Mouse (Mus musculus): ENCODE measurements around the gene Snx15. TPM values are rescaled to one million over a fixed set of nuclear protein-coding genes. Genes with fewer than 3 reads are reported as not detected.
"Not testable (repeated sequence)": the region's sequence is repeated elsewhere in the genome, so short reads cannot be mapped to it uniquely, and the experiment has no call there.

Gene Snx15
- polyA plus RNA-seq, 1 experiment from 2014 or later: 30.6 TPM

DNA sequence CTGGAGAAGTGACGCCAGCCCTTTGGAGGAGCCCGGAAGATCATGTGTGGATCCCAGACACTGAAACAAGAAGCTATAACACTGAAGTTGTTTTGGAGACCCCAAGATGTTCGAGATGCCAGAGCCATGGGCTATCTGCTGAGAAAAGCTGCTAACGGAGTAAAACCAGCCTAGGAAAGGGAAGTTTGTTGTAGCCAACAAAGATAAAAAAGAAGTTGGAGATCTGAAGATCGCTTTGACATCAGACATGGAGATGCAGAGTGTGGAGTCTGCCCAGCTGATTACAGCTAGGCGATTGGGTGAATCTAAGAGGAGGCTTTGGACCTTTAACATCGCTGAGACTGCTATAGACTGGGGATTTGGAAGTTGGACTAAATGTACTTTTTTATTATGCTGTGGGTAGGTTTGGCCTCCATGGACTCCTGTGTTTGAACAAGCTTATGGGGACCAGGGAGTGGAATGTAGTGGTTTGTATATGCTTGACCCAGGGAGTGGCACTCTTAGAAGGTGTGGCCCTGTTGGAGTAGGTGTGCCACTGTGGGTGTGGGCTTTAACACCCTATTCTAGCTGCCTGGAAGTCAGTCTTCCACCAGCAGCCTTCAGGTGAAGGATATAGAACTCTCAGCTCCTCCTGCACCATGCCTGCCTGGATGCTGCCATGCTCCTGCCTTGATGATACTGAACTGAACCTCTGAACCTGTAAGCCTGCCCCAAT is 2.5 kb upstream of the Snx15 start:
- 73% methylated on average over 7 of the region's 7 CpGs for WGBS
- not testable (repeated sequence) for ATAC-seq (ENCODE audit: insufficient number of reproducible peaks, insufficient read depth, low FRiP score, low read depth)

DNA sequence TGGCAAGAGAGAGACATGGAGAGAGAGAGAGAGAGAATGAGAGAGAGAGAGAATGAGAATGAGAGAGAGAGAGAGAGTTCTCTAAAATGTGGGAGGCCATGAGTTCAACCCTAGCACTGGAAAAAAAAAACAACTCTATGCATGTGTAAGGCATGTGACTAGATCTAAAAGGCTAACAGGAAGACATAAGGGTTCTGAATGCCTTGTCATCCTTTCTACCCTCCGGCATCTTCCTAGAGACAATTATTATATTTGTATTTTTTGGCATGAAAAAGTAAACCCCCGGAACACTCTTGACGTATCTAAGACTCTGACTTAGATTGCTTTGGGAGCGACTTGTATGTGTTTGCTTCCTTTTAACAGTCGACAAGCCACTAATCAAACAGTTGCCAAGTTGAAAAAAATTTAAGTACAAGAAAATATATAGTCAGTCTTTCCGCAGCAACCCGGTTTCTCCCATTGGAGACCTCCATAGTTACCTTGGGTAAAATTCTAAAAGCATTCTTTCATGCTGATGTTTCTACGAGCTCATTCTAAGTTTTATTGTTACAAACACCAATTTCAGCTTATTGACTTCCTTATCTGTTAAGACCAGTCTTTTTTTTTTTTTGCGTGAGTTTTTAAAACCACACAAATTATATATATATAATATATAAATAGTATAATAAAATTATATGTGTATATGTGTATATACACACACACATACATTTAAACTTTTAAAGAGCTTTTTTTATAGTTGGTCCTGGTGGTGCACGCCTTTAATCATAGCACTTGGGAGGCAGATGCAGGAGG is 1.1 kb downstream of the Snx15 start:
- WGBS: 71% methylated on average over 10 of the region's 10 CpGs

More for the DNA sequence above, 2.5 kb upstream of the Snx15 start:
- H3K27ac ChIP-seq (ENCODE audit: low read length); H3K9me3 ChIP-seq (ENCODE audit: control insufficient read depth, low read depth, low read length); H3K9ac ChIP-seq (replicated peaks; ENCODE audit: low read depth, low read length); H3K4me2 ChIP-seq (replicated peaks; ENCODE audit: low read depth, low read length); H3K4me3 ChIP-seq (ENCODE audit: low read depth, low read length); H3K27me3 ChIP-seq (ENCODE audit: control insufficient read depth, insufficient read depth, low read length); H3K36me3 ChIP-seq (ENCODE audit: control insufficient read depth, insufficient read depth, low read length); H3K4me1 ChIP-seq (ENCODE audit: control insufficient read depth, insufficient read depth, low read length): not testable (repeated sequence)

GRCm38 (mm10) chr19:6126289-6126688 is 1.8 kb downstream of the Snx15 start:
- no peak overlapping the region for H3K4me3 ChIP-seq (ENCODE audit: low read depth, low read length)
- 33% methylated on average over 4 of the region's 4 CpGs for WGBS
- H3K9me3 ChIP-seq (ENCODE audit: control insufficient read depth, low read depth, low read length): no peaks in the 10 kb centered on the region
- H3K9ac ChIP-seq (replicated peaks; ENCODE audit: low read depth, low read length): no peak overlapping the region
- no peaks in the 10 kb centered on the region; the same call in 1 of the 2 replicates for H3K36me3 ChIP-seq (ENCODE audit: control insufficient read depth, insufficient read depth, low read length)
- 0 out of 2 replicates have a peak, but pooled peaks cover 6% of the 10 kb centered on the region for H3K4me1 ChIP-seq (ENCODE audit: control insufficient read depth, insufficient read depth, low read length)
- no peak overlapping the region for H3K4me2 ChIP-seq (replicated peaks; ENCODE audit: low read depth, low read length)
- H3K27me3 ChIP-seq (ENCODE audit: control insufficient read depth, insufficient read depth, low read length): no peaks in the 10 kb centered on the region
- H3K27ac ChIP-seq (ENCODE audit: low read length): no peak overlapping the region
- no peak for ATAC-seq (ENCODE audit: insufficient number of reproducible peaks, insufficient read depth, low FRiP score, low read depth)

More for the DNA sequence above, 1.1 kb downstream of the Snx15 start:
- H3K36me3 ChIP-seq (ENCODE audit: control insufficient read depth, insufficient read depth, low read length): no peaks in the 10 kb centered on the region
- H3K4me1 ChIP-seq (ENCODE audit: control insufficient read depth, insufficient read depth, low read length): 0 out of 2 replicates have a peak, but pooled peaks cover 6% of the 10 kb centered on the region
- no peaks in the 10 kb centered on the region for H3K9me3 ChIP-seq (ENCODE audit: control insufficient read depth, low read depth, low read length)
- H3K4me3 ChIP-seq (ENCODE audit: low read depth, low read length): peak overlapping the region; percentile 30
- H3K9ac ChIP-seq (replicated peaks; ENCODE audit: low read depth, low read length): no peak overlapping the region
- peak overlapping the region; percentile 47 for H3K4me2 ChIP-seq (replicated peaks; ENCODE audit: low read depth, low read length)
- H3K27me3 ChIP-seq (ENCODE audit: control insufficient read depth, insufficient read depth, low read length): no peaks in the 10 kb centered on the region
- ATAC-seq (ENCODE audit: insufficient number of reproducible peaks, insufficient read depth, low FRiP score, low read depth): no peak
- H3K27ac ChIP-seq (ENCODE audit: low read length): peak overlapping the region; percentile 29; the same call in 1 of the 2 replicates

GRCm38 (mm10) chr19:6124898-6125297 is 3.2 kb downstream of the Snx15 start:
- 77% methylated on average over 2 of the region's 2 CpGs for WGBS
- no peak overlapping the region for H3K9ac ChIP-seq (replicated peaks; ENCODE audit: low read depth, low read length)
- no peaks in the 10 kb centered on the region; the same call in 1 of the 2 replicates for H3K36me3 ChIP-seq (ENCODE audit: control insufficient read depth, insufficient read depth, low read length)
- no peak overlapping the region for H3K4me2 ChIP-seq (replicated peaks; ENCODE audit: low read depth, low read length)
- 0 out of 2 replicates have a peak, but pooled peaks cover 6% of the 10 kb centered on the region for H3K4me1 ChIP-seq (ENCODE audit: control insufficient read depth, insufficient read depth, low read length)
- H3K27me3 ChIP-seq (ENCODE audit: control insufficient read depth, insufficient read depth, low read length): no peaks in the 10 kb centered on the region
- H3K4me3 ChIP-seq (ENCODE audit: low read depth, low read length): no peak overlapping the region
- H3K27ac ChIP-seq (ENCODE audit: low read length): no peak overlapping the region
- no peak for ATAC-seq (ENCODE audit: insufficient number of reproducible peaks, insufficient read depth, low FRiP score, low read depth)
- no peaks in the 10 kb centered on the region for H3K9me3 ChIP-seq (ENCODE audit: control insufficient read depth, low read depth, low read length)

GRCm38 (mm10) chr19:6123330-6123729 is 4.8 kb downstream of the Snx15 start:
- no peak overlapping the region for H3K9ac ChIP-seq (replicated peaks; ENCODE audit: low read depth, low read length)
- H3K4me2 ChIP-seq (replicated peaks; ENCODE audit: low read depth, low read length): no peak overlapping the region
- H3K4me1 ChIP-seq (ENCODE audit: control insufficient read depth, insufficient read depth, low read length): peaks cover 8% of the 10 kb centered on the region; the same call in 1 of the 2 replicates
- H3K27ac ChIP-seq (ENCODE audit: low read length): no peak overlapping the region
- no peaks in the 10 kb centered on the region for H3K27me3 ChIP-seq (ENCODE audit: control insufficient read depth, insufficient read depth, low read length)
- no peak for ATAC-seq (ENCODE audit: insufficient number of reproducible peaks, insufficient read depth, low FRiP score, low read depth)
- H3K4me3 ChIP-seq (ENCODE audit: low read depth, low read length): no peak overlapping the region
- H3K9me3 ChIP-seq (ENCODE audit: control insufficient read depth, low read depth, low read length): no peaks in the 10 kb centered on the region
- no peaks in the 10 kb centered on the region; the same call in 1 of the 2 replicates for H3K36me3 ChIP-seq (ENCODE audit: control insufficient read depth, insufficient read depth, low read length)
- 54% methylated on average over 8 of the region's 8 CpGs for WGBS

GRCm38 (mm10) chr19:6121761-6122160 is 6.3 kb downstream of the Snx15 start:
- Histone ChIP-seq H3K4me3 (ENCODE audit: low read depth, low read length) (no peak overlapping the region), H3K27me3 (ENCODE audit: control insufficient read depth, insufficient read depth, low read length) (no peaks in the 10 kb centered on the region), H3K4me2 (replicated peaks; ENCODE audit: low read depth, low read length) (no peak overlapping the region), H3K4me1 (ENCODE audit: control insufficient read depth, insufficient read depth, low read length) (peaks cover 11% of the 10 kb centered on the region; the same call in 1 of the 2 replicates), H3K36me3 (ENCODE audit: control insufficient read depth, insufficient read depth, low read length) (no peaks in the 10 kb centered on the region; the same call in 1 of the 2 replicates), H3K9ac (replicated peaks; ENCODE audit: low read depth, low read length) (no peak overlapping the region; the same call in 1 of the 2 replicates), H3K27ac (ENCODE audit: low read length) (no peak overlapping the region), H3K9me3 (ENCODE audit: control insufficient read depth, low read depth, low read length) (no peaks in the 10 kb centered on the region)
- 28% methylated on average over 19 of the region's 19 CpGs for WGBS
- ATAC-seq (ENCODE audit: insufficient number of reproducible peaks, insufficient read depth, low FRiP score, low read depth): no peak

DNA sequence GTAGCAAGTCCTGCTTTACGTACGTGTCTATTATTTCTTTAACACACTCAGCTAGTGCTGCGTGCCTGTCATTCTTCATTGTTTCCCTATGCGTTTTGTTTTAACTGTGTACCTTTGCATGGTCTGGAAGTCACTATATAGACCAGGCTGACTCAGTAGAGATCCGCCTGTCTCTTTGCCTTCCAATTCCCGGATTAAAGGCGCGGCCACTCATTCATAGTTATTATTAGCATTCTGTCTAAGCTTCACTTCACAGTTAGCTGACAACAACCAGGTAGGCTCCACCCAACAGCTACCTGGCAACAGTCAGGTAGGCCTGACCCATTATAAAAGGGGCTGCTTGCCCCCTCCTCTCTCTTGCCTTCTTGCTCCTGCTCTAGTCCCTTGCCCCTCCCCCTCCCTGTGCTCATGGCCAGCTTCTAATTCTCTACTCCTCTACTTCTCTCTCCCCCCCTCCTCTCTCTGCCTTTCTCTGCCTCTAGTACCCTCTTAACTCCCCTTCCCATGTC is 9.4 kb downstream of the Snx15 start:
- Histone ChIP-seq H3K4me1 (ENCODE audit: control insufficient read depth, insufficient read depth, low read length) (peaks cover 13% of the 10 kb centered on the region; the same call in 1 of the 2 replicates), H3K9ac (replicated peaks; ENCODE audit: low read depth, low read length) (peak overlapping the region; percentile 63; the same call in 1 of the 2 replicates), H3K9me3 (ENCODE audit: control insufficient read depth, low read depth, low read length) (no peaks in the 10 kb centered on the region), H3K36me3 (ENCODE audit: control insufficient read depth, insufficient read depth, low read length) (peaks cover 20% of the 10 kb centered on the region), H3K4me3 (ENCODE audit: low read depth, low read length) (peak overlapping the region; percentile 82), H3K4me2 (replicated peaks; ENCODE audit: low read depth, low read length) (peak overlapping the region; percentile 64), H3K27me3 (ENCODE audit: control insufficient read depth, insufficient read depth, low read length) (no peaks in the 10 kb centered on the region), H3K27ac (ENCODE audit: low read length) (peak overlapping the region; percentile 98)
- ATAC-seq (ENCODE audit: insufficient number of reproducible peaks, insufficient read depth, low FRiP score, low read depth): no peak
- 1% methylated on average over 8 of the region's 8 CpGs for WGBS

- peak within 1 kb of the TSS; percentile 82 for H3K4me3 ChIP-seq (ENCODE audit: low read depth, low read length)
- peak within 1 kb of the TSS; percentile 64 for H3K4me2 ChIP-seq (replicated peaks; ENCODE audit: low read depth, low read length)
- under 1% methylated on average over 77 of the region's 77 CpGs for WGBS
- H3K36me3 ChIP-seq (ENCODE audit: control insufficient read depth, insufficient read depth, low read length): peaks cover 20% of the 10 kb centered on the region
- H3K4me1 ChIP-seq (ENCODE audit: control insufficient read depth, insufficient read depth, low read length): peaks cover 9% of the 10 kb centered on the region; the same call in 1 of the 2 replicates
- H3K27ac ChIP-seq (ENCODE audit: low read length): peak within 1 kb of the TSS; percentile 98
- peak; percentile 86 for ATAC-seq (ENCODE audit: insufficient number of reproducible peaks, insufficient read depth, low FRiP score, low read depth)
- H3K27me3 ChIP-seq (ENCODE audit: control insufficient read depth, insufficient read depth, low read length): no peaks in the 10 kb centered on the region
- H3K9ac ChIP-seq (replicated peaks; ENCODE audit: low read depth, low read length): peak within 1 kb of the TSS; percentile 63
- H3K9me3 ChIP-seq (ENCODE audit: control insufficient read depth, low read depth, low read length): no peaks in the 10 kb centered on the region
These were observed 10.0 kb downstream of the Snx15 start, which contains the start of gene Sac3d1 for GRCm38 (mm10) chr19:6117986-6118676. Gene Sac3d1 (minus strand): TSS chr19:6118650.
